Mouse (Mus musculus) stomach, postnatal 0 days (tissue): ENCODE measurements around the gene Pkd1. TPM values are rescaled to one million over a fixed set of nuclear protein-coding genes. Genes with fewer than 3 reads are reported as not detected.

ENCODE experiments used
- ATAC-seq: fragments of 200-750 bp; cut with Nextera tagmentation; 2 replicates; pipeline ENCODE4 v1.8.0; 2017; ENCODE audit not compliant: low FRiP score, low TSS enrichment
- DNase-seq: peaks from one replicate; pipeline ENCODE4 v3.0.0-alpha.2; 2016; ENCODE audit warnings: low spot score
- H3K27ac ChIP-seq: fragments of 300-500 bp; sonication (generic); replicated peaks from 2 replicates; pipeline ENCODE4 v1.5.1; 2014; ENCODE audit warnings: mild to moderate bottlenecking, control low read depth
- H3K27me3 ChIP-seq: fragments of 300-500 bp; sonication (generic); 2 replicates; pipeline ENCODE4 v1.6.1; 2014; ENCODE audit warnings: low read length; ENCODE audit not compliant: control insufficient read depth, insufficient read depth
- H3K36me3 ChIP-seq: fragments of 300-500 bp; sonication (generic); 2 replicates; pipeline ENCODE4 v1.6.1; 2014; ENCODE audit warnings: low read length, mixed read lengths; ENCODE audit not compliant: control insufficient read depth, insufficient read depth
- H3K4me1 ChIP-seq: fragments of 300-500 bp; sonication (generic); replicated peaks from 2 replicates; pipeline ENCODE4 v1.6.1; 2014; ENCODE audit warnings: antibody characterized with exemption; ENCODE audit not compliant: control insufficient read depth, insufficient read depth
- H3K4me2 ChIP-seq: fragments of 300-500 bp; sonication (generic); replicated peaks from 2 replicates; pipeline ENCODE4 v1.6.1; 2014; ENCODE audit warnings: low read depth, mild to moderate bottlenecking, control low read depth, moderate library complexity
- H3K4me3 ChIP-seq: fragments of 300-500 bp; sonication (generic); 2 replicates; pipeline ENCODE4 v1.5.1; 2014; ENCODE audit warnings: low read depth, low read length, control low read depth
- H3K9ac ChIP-seq: fragments of 300-500 bp; sonication (generic); 2 replicates; pipeline ENCODE4 v1.6.1; 2014; ENCODE audit warnings: mild to moderate bottlenecking, low read length, control low read depth, mixed read lengths
- H3K9me3 ChIP-seq: fragments of 300-500 bp; sonication (generic); 2 replicates; pipeline ENCODE4 v1.6.1; 2016; ENCODE audit warnings: low read length; ENCODE audit not compliant: control insufficient read depth
- CTCF ChIP-seq: IDR thresholded peaks from 2 replicates; pipeline ENCODE4 v1.5.1; 2016; ENCODE audit warnings: antibody characterized with exemption, low read depth, mild to moderate bottlenecking, moderate library complexity
- EP300 ChIP-seq: optimal IDR thresholded peaks from 2 replicates; pipeline ENCODE3; 2016; ENCODE audit warnings: antibody characterized with exemption
- WGBS: fragments of 180-500 bp; shearing (Covaris S2); extraction: QIAGEN DNeasy Blood & Tissue Kit; methylation state at CpG from one replicate; pipeline ENCODE4 v1.1.7; 2014; 5-methylcytosine and 5-hydroxymethylcytosine counted together
- polyA plus RNA-seq: library from polyadenylated mRNA; unstranded; fragments of >200 nt; fragmentation: Nextera tagmentation; extraction: Ambion mirVana; gene quantifications from 2 replicates; pipeline ENCODE4 v1.2.1, GENCODE M21; 2015

Gene Pkd1
- polyA plus RNA-seq, 1 experiment from 2014 or later, result 12.3 TPM

- H3K27ac ChIP-seq, result no peak overlapping the region
- H3K27me3 ChIP-seq, result no peaks in the 10 kb centered on the region
- no peaks in the 10 kb centered on the region; the same call in 1 of the 2 replicates for H3K4me1 ChIP-seq
- 43% methylated on average over 19 of the region's 19 CpGs for WGBS
- TF ChIP-seq EP300, result no peak
- no peak for TF ChIP-seq CTCF
- DNase-seq (peak; percentile 49), ATAC-seq (no peak)
- no peak overlapping the region for H3K4me2 ChIP-seq
- no peaks in the 10 kb centered on the region for H3K9me3 ChIP-seq
- H3K9ac ChIP-seq, result no peak overlapping the region
- H3K36me3 ChIP-seq, result peaks cover 26% of the 10 kb centered on the region
- no peak overlapping the region for H3K4me3 ChIP-seq
These were observed 42.4 kb upstream of the Pkd1 start for GRCm38 (mm10) chr17:24507129-24507664.

DNA sequence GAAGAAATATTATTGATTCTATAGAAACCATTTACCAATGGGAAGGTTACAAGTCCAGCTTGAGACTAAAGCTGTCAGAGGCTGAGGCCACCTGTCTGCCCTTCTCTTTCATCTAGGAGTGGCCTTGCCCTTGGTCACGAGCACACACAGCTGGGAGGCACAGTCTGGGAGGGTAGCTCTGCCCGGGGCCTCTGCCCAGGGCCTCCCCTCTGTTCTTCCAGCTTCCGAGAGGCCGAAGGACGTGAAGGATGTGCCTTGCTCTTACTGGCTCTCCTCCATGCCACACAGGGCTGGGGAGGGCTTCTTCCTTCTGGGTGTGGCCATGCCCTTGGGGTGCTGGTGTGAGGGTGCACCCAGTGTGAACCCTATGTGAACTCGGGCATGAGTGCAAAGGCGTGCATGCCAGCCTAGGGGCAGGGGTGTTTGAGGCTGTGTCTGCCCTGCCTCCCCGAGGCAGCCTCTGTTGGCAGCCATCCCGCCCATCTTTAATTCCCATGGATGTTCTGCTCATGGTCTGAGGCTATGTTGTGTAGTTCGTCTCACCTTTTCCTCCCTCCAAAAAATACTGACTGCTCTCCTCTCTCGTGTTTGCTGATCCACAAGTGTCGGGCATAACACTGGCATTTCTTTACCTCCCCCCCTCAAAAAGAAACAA, 41.7 kb upstream of the Pkd1 start:
- 0 out of 2 replicates have a peak, but pooled peaks have one; percentile 8 for ATAC-seq
- 63% methylated on average over 12 of the region's 12 CpGs for WGBS
- peaks cover 27% of the 10 kb centered on the region for H3K36me3 ChIP-seq

DNA sequence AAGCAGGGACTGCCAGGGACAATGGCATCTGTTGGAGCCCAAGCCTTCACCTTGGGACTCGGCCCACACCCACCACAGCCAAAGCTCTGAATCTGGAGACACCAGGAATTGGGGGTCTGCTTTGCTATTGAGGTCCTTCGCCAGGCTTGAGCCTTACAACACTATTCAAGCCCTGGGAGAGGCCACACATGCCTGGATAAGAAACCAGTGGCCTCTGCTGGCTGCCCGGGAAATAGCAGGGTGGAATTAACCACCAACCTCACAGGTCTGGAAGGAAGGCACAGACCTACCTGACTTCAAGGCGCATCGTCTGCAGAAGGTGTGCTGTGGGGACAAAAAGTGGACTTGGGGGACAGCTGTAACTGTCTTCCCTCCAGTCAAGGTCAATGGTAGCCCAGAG, 36.0 kb upstream of the Pkd1 start:
- peak; percentile 82 for TF ChIP-seq CTCF
- no peak for TF ChIP-seq EP300
- Histone ChIP-seq H3K4me1 (no peaks in the 10 kb centered on the region), H3K4me3 (no peak overlapping the region), H3K27me3 (no peaks in the 10 kb centered on the region), H3K27ac (no peak overlapping the region), H3K4me2 (no peak overlapping the region), H3K9ac (no peak overlapping the region), H3K9me3 (no peaks in the 10 kb centered on the region), H3K36me3 (peaks cover 48% of the 10 kb centered on the region)
- 49% methylated on average over 5 of the region's 5 CpGs for WGBS
- peak; percentile 35; the same call in 1 of the 2 replicates for ATAC-seq
- DNase-seq, result peak; percentile 76

More for the DNA sequence above, 41.7 kb upstream of the Pkd1 start:
- Histone ChIP-seq H3K27me3 (no peaks in the 10 kb centered on the region), H3K27ac (no peak overlapping the region), H3K9me3 (no peaks in the 10 kb centered on the region), H3K4me1 (no peaks in the 10 kb centered on the region; the same call in 1 of the 2 replicates), H3K4me2 (no peak overlapping the region), H3K9ac (no peak overlapping the region), H3K4me3 (no peak overlapping the region)
- TF ChIP-seq EP300, result no peak
- TF ChIP-seq CTCF, result no peak
- DNase-seq, result no peak

DNA sequence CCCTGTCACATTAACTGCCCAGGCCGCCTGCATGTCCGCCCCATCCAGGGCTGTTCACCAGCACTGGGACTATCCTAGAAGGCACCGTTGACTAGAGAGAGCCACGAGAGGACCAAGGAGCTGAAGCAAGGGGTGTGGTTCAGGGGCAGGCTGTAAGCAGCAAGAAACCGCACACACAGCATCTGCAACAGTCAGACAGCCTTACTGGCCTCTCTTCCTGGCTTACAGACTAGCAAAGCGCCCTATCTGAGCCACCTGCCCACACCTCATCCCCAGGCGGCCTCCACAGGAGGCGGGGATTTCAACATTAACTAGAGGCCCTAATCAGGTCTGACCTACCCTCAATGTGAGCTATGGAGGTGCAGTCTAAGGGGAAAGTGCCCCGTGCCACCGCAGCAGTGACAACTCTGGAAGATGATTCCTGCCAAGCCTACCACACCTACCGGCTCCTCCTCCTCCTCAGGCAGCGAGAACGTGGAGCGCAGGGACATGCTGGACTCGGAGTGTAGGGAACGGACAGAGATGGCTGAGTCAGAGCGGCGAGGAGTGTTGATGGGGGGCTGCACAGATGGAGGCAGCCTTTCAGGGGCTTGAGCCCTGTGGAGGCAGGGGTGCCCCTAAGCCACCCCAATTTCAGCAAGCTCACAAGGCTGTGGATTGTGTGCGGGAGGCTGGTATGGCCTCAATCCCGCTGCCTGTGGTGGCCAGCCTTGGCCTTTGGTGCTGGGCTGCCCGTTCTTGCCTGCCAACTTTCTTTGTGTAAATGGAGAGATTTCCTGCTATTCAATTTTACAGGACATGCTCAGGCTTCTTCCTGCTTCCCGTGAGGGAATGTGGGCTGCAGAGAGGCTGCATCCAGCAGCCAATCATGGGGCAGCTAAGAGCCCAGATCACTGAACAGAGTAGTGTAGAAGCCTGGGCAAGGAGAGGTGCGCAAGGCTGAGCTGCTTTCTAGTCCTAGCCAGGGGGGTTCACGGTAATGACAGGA, 35.1 kb upstream of the Pkd1 start:
- ATAC-seq, result no peak
- Histone ChIP-seq H3K27me3 (no peaks in the 10 kb centered on the region), H3K9me3 (no peaks in the 10 kb centered on the region), H3K27ac (peak overlapping the region; percentile 45; the same call in 1 of the 2 replicates), H3K4me1 (no peaks in the 10 kb centered on the region), H3K36me3 (peaks cover 42% of the 10 kb centered on the region), H3K4me2 (no peak overlapping the region), H3K4me3 (no peak overlapping the region), H3K9ac (no peak overlapping the region)
- TF ChIP-seq CTCF, result no peak
- no peak for TF ChIP-seq EP300
- WGBS, result 75% methylated on average over 24 of the region's 24 CpGs
- DNase-seq, result no peak

DNA sequence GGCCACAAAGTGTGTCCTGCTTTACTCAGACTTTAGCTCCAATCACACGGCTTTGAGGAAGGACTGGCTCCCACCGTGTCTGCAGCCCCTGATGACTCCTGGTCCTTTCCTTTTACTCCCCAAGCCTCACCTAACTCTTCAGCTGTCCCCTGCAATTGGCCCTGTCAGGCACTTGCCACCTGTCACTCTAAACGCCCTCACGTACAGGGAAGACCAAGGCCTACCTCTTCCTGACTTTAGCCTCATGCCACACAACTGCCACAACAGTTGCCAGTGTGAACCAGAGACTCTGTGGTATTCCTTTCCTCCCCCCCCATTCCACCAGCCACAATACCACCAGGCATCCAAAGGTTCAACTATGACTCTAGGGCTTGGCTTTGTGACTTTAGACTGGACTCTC, 29.2 kb upstream of the Pkd1 start:
- DNase-seq (no peak), ATAC-seq (no peak)
- 0 out of 2 replicates have a peak, but pooled peaks cover under 1% of the 10 kb centered on the region for H3K4me1 ChIP-seq
- H3K27me3 ChIP-seq, result no peaks in the 10 kb centered on the region
- no peak overlapping the region for H3K27ac ChIP-seq
- H3K4me2 ChIP-seq, result no peak overlapping the region
- no peaks in the 10 kb centered on the region for H3K9me3 ChIP-seq
- no peak overlapping the region for H3K9ac ChIP-seq
- TF ChIP-seq CTCF, result no peak
- no peak overlapping the region for H3K4me3 ChIP-seq
- H3K36me3 ChIP-seq, result peaks cover 13% of the 10 kb centered on the region
- 87% methylated on average over 4 of the region's 4 CpGs for WGBS
